Mouse (Mus musculus) skeletal muscle tissue, adult 2 months (tissue): ENCODE measurements around the gene Alg9.

Experiments used
- DNase-seq: peaks from one replicate; pipeline ENCODE4 v3.0.0-alpha.2; 2012; ENCODE audit warnings: low read depth, low spot score

Alg9 gene

GRCm38 (mm10) chr9:50852634-50853349 is 78.0 kb downstream of the Alg9 start:
- DNase-seq = no peak

- no peak for DNase-seq
Observed at GRCm38 (mm10) chr9:50854376-50854775, 79.6 kb downstream of the Alg9 start.

DNA sequence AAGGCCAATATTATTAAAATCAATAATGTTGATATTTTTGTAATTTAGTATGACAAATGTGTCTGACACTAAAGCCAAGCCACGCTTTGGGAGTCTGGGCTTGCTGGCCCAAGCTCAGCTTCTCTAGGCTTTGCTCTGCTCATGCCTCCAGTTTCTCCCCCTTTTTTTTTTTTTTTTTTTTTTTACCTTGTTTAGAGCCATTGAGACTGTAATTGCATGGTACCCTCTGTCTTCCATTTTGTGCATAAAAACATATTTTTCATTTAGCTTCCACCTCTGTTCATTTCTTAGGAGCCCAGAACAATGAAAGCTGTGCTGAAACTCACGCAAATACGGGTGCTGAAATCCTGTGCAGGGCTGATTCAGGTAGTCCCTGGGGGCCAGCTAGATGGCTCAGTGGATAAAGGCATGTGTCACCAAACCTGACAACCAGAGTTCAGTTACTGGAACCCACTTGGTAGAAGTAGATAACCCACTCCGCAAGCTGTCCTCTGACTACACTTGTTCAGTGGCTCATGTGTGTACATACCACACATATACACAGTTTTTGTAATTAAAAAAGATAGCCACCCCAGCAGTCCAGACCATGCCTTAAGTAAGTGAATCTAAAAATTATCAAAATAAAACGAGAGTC is 80.4 kb downstream of the Alg9 start:
- DNase-seq = no peak

DNA sequence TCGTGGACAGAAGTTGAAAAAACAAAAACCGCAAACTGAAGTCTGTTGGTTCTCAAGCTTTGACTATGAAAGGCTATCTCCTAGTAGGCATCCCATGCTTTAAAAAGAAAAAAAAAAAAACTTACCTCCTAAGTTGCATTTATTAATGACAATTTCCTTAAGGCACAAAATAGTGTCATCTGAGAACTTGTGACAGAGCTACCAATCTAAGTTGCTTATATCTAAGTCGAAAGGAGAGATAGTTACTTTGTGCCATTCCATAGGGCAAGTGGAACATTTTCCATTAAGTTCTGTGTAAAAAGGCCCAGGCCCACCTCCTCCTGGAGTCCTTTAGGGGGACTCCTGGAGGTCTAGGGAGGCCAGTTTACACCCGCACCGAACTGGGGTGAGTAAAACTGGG is 81.0 kb downstream of the Alg9 start:
- no peak for DNase-seq

DNA sequence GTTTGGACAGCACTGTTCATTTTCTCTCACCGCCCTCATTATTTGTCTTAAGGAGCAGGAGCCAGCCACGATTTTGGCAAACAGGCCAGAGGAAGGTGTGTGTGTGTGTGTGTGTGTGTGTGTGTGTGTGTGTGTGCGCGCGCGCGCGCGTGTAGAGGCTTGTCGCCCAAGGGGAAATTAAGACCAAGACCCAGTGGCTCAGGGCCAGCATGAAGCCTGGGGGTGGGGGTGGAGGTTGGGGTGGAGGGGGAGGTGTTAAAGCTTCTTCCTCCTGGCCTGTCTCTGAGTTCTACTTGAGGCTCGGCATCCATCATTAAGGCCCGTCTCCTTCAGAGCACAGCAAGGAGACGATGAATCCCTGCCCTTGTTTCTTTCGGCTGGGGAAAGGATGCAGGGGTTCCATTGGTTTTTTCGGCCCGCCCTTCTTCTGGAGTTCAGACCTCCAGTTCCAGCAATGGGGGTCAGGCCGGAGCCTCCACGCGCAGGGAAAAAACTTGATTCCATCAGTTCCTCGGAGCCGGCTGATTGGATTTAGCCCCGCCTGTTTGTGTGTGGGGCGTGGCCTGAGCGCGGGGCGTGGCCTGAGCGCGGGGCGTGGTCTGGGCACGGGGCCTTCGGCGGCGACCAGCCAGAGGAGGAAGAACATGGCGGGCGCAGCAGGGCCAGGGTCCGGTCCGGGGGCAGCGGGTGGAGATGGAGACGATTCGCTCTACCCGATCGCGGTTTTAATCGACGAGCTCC is 81.7 kb downstream of the Alg9 start:
- DNase-seq = peak; percentile 74

- DNase-seq = no peak
Observed at GRCm38 (mm10) chr9:50857082-50857641, 82.3 kb downstream of the Alg9 start.

DNA sequence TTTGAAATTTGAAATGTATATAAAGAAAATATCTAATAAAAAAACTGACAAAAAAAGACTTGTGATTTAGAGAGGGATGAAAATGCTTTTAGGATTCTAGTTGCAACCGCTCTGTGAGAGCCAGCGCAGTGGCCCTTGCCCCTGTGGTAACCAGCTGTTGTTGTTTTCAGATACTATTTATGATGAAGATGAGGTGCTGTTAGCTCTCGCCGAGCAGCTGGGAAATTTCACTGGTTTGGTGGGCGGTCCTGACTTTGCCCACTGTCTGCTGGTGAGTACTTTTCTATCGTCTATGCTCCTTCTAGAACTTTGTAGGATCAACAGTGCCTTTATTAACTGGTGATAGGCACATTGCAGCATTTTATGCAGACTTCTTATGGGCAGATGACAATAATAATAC is 83.9 kb downstream of the Alg9 start:
- no peak for DNase-seq

GRCm38 (mm10) chr9:50861119-50861839 is 86.5 kb downstream of the Alg9 start:
- DNase-seq = no peak

DNA sequence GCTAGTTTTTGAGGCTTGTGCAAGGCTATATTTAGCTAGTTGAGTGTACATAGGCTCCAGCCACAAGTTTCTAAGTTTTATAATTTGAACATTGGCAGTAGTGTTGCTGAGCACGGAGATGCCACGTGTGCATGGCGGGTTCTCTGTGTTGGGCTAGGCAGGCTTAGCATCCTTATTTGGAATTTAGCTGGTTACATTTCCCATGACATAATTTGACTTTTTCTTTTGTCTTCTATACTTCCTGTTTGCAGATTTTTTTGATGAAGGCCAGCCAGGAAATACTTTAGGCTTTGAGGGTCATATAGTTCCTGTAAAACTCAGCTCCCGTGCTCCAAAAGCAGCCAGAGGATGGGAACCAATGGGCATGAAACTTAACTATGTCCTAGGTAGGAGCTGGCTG is 89.0 kb downstream of the Alg9 start:
- DNase-seq = no peak

DNA sequence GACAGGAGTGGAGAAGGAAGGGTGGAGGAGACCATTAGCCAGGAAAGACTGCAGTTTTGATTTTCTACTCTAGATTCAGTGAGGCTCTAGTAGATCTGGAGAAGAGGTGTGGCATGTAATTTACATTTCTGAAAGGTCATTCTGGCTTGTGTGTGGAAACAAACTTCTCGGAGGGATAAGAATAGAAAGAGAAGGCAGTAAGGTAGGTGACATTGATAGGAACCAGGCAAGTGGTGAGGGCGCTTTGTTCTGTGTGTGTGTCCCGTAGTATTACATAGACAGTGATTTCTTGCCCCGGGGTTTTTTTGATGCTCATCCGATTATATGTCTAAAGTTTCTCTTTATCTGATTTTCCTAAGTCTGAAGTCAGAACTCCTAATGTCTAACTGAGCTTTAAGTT is 90.1 kb downstream of the Alg9 start:
- no peak for DNase-seq

DNA sequence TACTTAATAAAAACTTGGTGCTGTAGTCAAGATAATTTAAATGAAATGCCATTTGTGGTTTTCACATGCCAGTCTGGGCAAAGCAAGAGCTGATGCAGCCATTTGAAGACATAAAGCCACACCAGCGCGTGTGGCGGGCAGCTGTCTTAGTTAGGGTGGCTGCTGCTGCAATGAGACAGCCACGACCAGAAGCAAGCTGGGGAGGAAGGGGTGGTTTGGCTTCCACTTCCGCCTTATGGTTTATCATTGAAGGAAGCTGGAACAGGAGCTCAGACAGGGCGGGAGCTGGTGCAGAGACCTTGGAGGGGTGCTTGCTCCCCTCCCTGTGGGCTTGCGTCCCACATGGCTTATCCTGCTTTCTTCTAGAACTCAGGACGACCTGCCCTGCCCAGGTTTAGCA is 91.0 kb downstream of the Alg9 start:
- no peak for DNase-seq

DNA sequence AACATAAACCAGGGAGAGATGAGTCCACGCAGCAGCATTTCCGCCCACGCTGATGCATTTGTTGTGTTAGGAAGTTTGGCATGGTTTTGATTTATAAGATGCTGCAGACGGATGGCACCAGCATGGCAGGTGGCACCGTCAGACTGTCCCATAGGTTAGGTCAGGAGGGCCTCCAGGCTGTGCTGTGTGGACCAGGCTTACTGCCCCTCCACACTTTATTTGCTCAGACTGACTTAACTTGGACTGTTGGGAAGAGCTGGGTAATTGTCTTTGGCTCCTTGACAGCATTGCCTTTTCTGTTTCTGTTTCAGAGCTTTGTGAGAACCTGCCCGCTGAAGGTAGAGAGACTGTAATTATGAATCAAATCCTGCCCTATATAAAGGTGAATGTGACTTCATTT is 92.2 kb downstream of the Alg9 start:
- DNase-seq = no peak

- no peak for DNase-seq
Observed at GRCm38 (mm10) chr9:50868182-50868581, 93.4 kb downstream of the Alg9 start.

DNA sequence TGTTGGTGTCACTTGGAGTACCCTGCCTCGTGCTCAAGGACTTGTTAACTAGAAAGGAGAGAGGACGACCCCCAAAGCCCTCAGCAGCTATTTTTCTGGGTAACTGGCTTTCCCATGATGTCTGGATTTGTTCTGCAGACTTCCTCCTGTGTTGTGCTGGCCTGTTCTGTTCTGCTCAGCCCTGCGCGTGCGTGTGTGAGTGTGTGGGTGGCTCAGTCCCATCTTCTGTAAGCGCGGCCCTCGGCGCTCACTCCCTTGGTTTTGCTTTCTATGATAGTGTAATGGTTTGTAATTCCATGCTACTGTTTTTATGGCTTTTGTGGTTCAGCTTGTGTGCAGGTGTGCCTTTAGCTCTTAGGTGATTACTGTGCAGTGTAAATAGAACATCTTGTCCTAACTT is 98.4 kb downstream of the Alg9 start:
- no peak for DNase-seq

DNA sequence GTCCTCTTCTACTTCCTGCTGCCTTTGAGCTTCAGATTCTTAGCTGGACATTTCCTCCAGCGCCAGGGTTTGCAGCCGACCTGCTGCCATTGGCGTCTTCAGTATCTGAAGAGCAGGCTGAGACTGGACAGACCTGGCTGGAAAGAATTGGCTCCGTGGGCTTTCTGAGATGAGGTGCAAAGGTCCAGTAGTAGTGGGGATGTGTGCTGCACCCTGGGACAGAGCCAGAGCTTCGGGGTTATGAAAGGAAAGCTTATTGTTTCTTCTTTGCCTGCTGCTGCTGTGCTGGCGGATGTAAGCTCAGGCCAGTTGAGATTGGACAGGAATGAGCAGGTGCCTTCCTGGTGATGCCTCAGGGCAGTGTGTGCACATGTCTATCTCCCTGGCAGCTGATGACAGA is 99.2 kb downstream of the Alg9 start:
- DNase-seq = no peak

- DNase-seq = no peak
Observed at GRCm38 (mm10) chr9:50875470-50875869, 100.7 kb downstream of the Alg9 start.

GRCm38 (mm10) chr9:50876287-50876686 is 101.5 kb downstream of the Alg9 start:
- no peak for DNase-seq

- DNase-seq = no peak
Observed at GRCm38 (mm10) chr9:50877431-50877830, 102.6 kb downstream of the Alg9 start.

DNA sequence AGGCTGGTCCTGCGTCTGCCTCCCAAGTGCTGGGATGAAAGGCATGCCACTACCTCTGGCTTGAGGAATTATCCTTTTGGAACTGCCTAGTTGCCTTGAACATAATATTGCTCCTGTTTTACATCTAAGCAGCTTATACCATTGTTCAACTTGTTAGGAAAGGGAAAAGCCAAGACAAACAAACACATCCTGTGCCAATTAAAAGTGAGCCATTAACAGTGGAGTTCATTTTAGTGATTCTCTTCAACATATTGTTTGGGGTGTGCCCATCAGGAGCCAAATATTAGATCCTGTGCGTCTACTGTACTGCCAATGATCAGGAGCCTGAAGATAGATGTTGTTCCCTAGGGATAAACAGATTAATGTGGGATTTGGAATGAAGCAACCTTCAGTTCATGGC is 107.4 kb downstream of the Alg9 start:
- no peak for DNase-seq

DNA sequence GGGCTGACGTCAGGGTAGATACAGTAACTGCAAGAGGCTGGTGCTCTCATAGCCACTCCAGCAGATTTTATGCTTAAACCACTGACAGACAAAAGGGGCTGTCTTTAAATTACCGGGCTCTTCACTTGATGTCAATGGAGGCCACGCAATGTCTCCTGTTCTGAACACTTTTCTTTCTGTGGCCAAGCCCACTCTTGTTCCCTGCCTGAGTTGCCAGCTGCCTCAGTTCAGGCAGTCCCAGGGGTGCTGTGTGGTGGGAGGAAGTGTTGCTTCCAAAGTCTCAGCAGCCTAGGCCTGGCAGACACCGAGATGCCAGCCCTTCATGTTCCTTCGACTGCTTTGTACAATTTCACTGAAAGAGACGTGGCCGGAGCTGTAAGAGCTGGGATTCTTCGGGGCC is 109.3 kb downstream of the Alg9 start:
- DNase-seq = peak; percentile 42

GRCm38 (mm10) chr9:50884741-50885599 is 110.2 kb downstream of the Alg9 start:
- peak; percentile 90 for DNase-seq
